Mouse (Mus musculus) thymus, postnatal 0 days (tissue): ENCODE data around the gene Smco3. TPM values are rescaled to one million over a fixed set of nuclear protein-coding genes. Genes with fewer than 3 reads are reported as not detected.

Source experiments
- microRNA-seq: library from miRNA; unstranded; fragments of <30 nt; microRNA quantifications from one replicate; pipeline ENCODE4, GENCODE M21; 2016; ENCODE audit warnings: borderline number of aligned reads
- polyA plus RNA-seq: library from polyadenylated mRNA; unstranded; fragments of >200 nt; fragmentation: Nextera tagmentation; extraction: Ambion mirVana; gene quantifications from 2 replicates; pipeline ENCODE4 v1.2.1, GENCODE M21; 2015

Gene Smco3
- polyA plus RNA-seq, 1 experiment from 2014 or later, result 0.16 TPM

Small RNAs within 50 kb of the gene (microRNA-seq; reads per million reads assigned to microRNA genes)
- not detected for gene Gm44364

Other genes starting within 250 kb of the Smco3 start
- 21.6 and 22.7 TPM in 2 replicates for gene Plbd1, start 173.5 kb downstream of the Smco3 start, polyA plus RNA-seq
- gene Gucy2c, start 53.7 kb downstream of the Smco3 start, polyA plus RNA-seq, result 0.29 and 0.30 TPM in 2 replicates
- 1.3 and 2.0 TPM in 2 replicates for gene Hist4h4, start 31.0 kb downstream of the Smco3 start, polyA plus RNA-seq
- 341 and 352 TPM in 2 replicates for gene H2afj, start 27.2 kb downstream of the Smco3 start, polyA plus RNA-seq
- gene BC049715, start 7.8 kb downstream of the Smco3 start, polyA plus RNA-seq, result 2.1 and 3.0 TPM in 2 replicates
- 88.9 and 90.5 TPM in 2 replicates for gene Wbp11, start 7.2 kb downstream of the Smco3 start, polyA plus RNA-seq
- gene Art4, start 22.3 kb upstream of the Smco3 start, polyA plus RNA-seq, result 15.4 and 19.2 TPM in 2 replicates
- 53.9 and 64.3 TPM in 2 replicates for gene Mgp, start 40.4 kb upstream of the Smco3 start, polyA plus RNA-seq
- gene Erp27, start 86.7 kb upstream of the Smco3 start, polyA plus RNA-seq, result 0.72 and 1.1 TPM in 2 replicates
- gene Pde6h, start 88.4 kb upstream of the Smco3 start, polyA plus RNA-seq, result 0.75 and 0.89 TPM in 2 replicates
- gene Arhgdib, start 106.4 kb upstream of the Smco3 start, polyA plus RNA-seq, result 966 and 1,117 TPM in 2 replicates